Mouse (Mus musculus) forebrain, embryonic 14.5 days (tissue): ENCODE measurements at regions not wholly inside any gene's neighbourhood (a gene's known extent, or its start where the extent isn't known, plus 50 kb on each side); places are given as distances from the start of the nearest gene placed in this dataset.
A peak's percentile ranks its signal among the peaks of the same experiment; 100 is the strongest.

Experiments
- ATAC-seq: fragments of 200-750 bp; cut with Nextera tagmentation; 2 replicates; pipeline ENCODE4 v1.8.0; 2017; ENCODE audit warnings: mild to moderate bottlenecking, moderate library complexity
- DNase-seq: peaks from one replicate; pipeline ENCODE4 v3.0.0-alpha.2; 2015; ENCODE audit warnings: low spot score
- H3K27ac ChIP-seq: fragments of 300-500 bp; sonication (generic); 2 replicates; pipeline ENCODE4 v1.5.1; 2014; ENCODE audit warnings: low read depth, mild to moderate bottlenecking, control low read depth, low read length, moderate library complexity
- H3K27me3 ChIP-seq: fragments of 300-500 bp; sonication (generic); replicated peaks from 2 replicates; pipeline ENCODE4 v1.6.1; 2014; ENCODE audit warnings: low read length, control low read depth, mixed read lengths; ENCODE audit not compliant: control insufficient read depth, insufficient read depth
- H3K36me3 ChIP-seq: fragments of 300-500 bp; sonication (generic); 2 replicates; pipeline ENCODE4 v1.6.1; 2014; ENCODE audit warnings: low read length, control low read depth; ENCODE audit not compliant: control insufficient read depth, insufficient read depth
- H3K4me1 ChIP-seq: fragments of 300-500 bp; sonication (generic); 2 replicates; pipeline ENCODE4 v1.6.1; 2014; ENCODE audit warnings: antibody characterized with exemption, low read length, control low read depth; ENCODE audit not compliant: control insufficient read depth, insufficient read depth
- H3K4me2 ChIP-seq: fragments of 300-500 bp; sonication (generic); 2 replicates; pipeline ENCODE4 v1.6.1; 2014; ENCODE audit warnings: mild to moderate bottlenecking, control low read depth, low read length
- H3K4me3 ChIP-seq: fragments of 300-500 bp; sonication (generic); 2 replicates; pipeline ENCODE4 v1.5.1; 2014; ENCODE audit warnings: low read depth, low read length, control low read depth
- H3K9ac ChIP-seq: fragments of 300-500 bp; sonication (generic); 2 replicates; pipeline ENCODE4 v1.6.1; 2014; ENCODE audit warnings: mild to moderate bottlenecking, low read length, control low read depth, moderate library complexity
- H3K9me3 ChIP-seq: fragments of 300-500 bp; sonication (generic); replicated peaks from 2 replicates; pipeline ENCODE4 v1.6.1; 2016; ENCODE audit warnings: low read length, control low read depth, mixed read lengths; ENCODE audit not compliant: control insufficient read depth
- WGBS: fragments of 180-500 bp; shearing (Covaris S2); extraction: QIAGEN DNeasy Blood & Tissue Kit; methylation state at CpG from one replicate; pipeline ENCODE4 v1.1.7; 2014; 5-methylcytosine and 5-hydroxymethylcytosine counted together

GRCm38 (mm10) chr13:79285478-79285877 lies 1085.9 kb upstream of the Nr2f1 start:
- 4% methylated on average over 2 of the region's 2 CpGs for WGBS
- H3K27ac ChIP-seq: no peak overlapping the region
- no peak overlapping the region for H3K9ac ChIP-seq
- no peak overlapping the region for H3K4me2 ChIP-seq
- no peaks in the 10 kb centered on the region for H3K36me3 ChIP-seq
- ATAC-seq (peak; percentile 69; the same call in 1 of the 2 replicates), DNase-seq (peak; percentile 69)
- H3K4me1 ChIP-seq: no peaks in the 10 kb centered on the region
- no peak overlapping the region for H3K4me3 ChIP-seq
- no peaks in the 10 kb centered on the region for H3K27me3 ChIP-seq
- H3K9me3 ChIP-seq: no peaks in the 10 kb centered on the region

GRCm38 (mm10) chr13:79277714-79278113 lies 1078.2 kb upstream of the Nr2f1 start:
- Histone ChIP-seq H3K27me3 (no peaks in the 10 kb centered on the region), H3K27ac (no peak overlapping the region), H3K4me1 (peaks cover 10% of the 10 kb centered on the region), H3K36me3 (no peaks in the 10 kb centered on the region), H3K4me2 (peak overlapping the region; percentile 12), H3K9ac (0 out of 2 replicates have a peak overlapping the region, but pooled peaks have one; percentile 35), H3K9me3 (no peaks in the 10 kb centered on the region), H3K4me3 (no peak overlapping the region)
- WGBS: 7% methylated on average over 6 of the region's 6 CpGs
- peak; percentile 65 for DNase-seq
- ATAC-seq: peak; percentile 85

DNA sequence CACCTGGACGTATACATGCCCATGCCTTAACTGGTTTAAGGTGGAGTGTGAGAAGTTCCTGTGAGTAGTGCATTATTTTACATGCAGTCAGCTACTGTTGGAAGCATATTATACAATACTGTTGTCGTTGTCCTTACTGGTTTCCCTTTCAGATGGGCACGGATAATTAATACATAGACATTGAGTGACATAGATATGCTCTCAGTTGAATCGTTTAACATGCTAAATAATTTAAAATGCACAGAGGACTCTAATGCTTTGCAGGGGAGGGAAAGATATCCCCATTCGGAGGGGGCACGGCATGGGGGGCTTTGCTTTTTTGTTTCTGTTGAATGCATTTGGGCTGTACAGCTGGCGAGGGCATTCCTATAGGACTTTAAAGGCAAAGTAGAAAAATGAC lies 1077.8 kb upstream of the Nr2f1 start:
- ATAC-seq: peak; percentile 57
- 17% methylated on average over 7 of the region's 7 CpGs for WGBS
- no peak overlapping the region for H3K4me3 ChIP-seq
- H3K27me3 ChIP-seq: no peaks in the 10 kb centered on the region
- H3K36me3 ChIP-seq: no peaks in the 10 kb centered on the region
- H3K27ac ChIP-seq: no peak overlapping the region
- 0 out of 2 replicates have a peak overlapping the region, but pooled peaks have one; percentile 35 for H3K9ac ChIP-seq
- H3K9me3 ChIP-seq: no peaks in the 10 kb centered on the region
- peak overlapping the region; percentile 12 for H3K4me2 ChIP-seq
- peaks cover 10% of the 10 kb centered on the region for H3K4me1 ChIP-seq
- no peak for DNase-seq

- Histone ChIP-seq H3K4me3 (no peak overlapping the region), H3K9me3 (no peaks in the 10 kb centered on the region), H3K27me3 (no peaks in the 10 kb centered on the region), H3K4me1 (no peaks in the 10 kb centered on the region), H3K4me2 (no peak overlapping the region), H3K27ac (no peak overlapping the region; the same call in 1 of the 2 replicates), H3K36me3 (no peaks in the 10 kb centered on the region), H3K9ac (no peak overlapping the region)
- DNase-seq: peak; percentile 32
- no peak for ATAC-seq
- WGBS: 58% methylated on average over 5 of the region's 5 CpGs
These were observed 1055.8 kb upstream of the Nr2f1 start for GRCm38 (mm10) chr13:79255362-79255761.

DNA sequence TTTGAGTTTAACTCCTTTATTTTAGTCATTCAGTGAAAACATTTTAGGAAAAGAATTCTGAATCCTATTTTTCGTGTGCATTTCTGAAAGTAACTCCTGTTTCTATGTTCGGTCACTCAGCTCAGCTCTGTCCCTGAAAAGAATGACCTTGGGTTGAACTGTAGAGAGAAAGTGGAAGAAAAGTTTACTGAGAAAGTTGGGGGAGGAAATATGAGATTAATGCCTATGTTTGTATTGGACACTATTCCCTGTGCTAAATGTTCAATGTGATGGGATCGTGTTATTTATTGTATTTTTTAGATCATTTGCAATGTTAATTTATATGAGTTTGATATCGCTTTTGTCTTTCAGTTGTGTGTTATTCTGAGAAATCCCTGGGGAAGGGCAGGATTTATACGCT lies 1052.8 kb upstream of the Nr2f1 start:
- no peaks in the 10 kb centered on the region for H3K4me1 ChIP-seq
- no peak for ATAC-seq
- H3K27ac ChIP-seq: no peak overlapping the region
- DNase-seq: no peak
- no peaks in the 10 kb centered on the region for H3K9me3 ChIP-seq
- H3K4me2 ChIP-seq: no peak overlapping the region
- H3K4me3 ChIP-seq: no peak overlapping the region
- H3K27me3 ChIP-seq: no peaks in the 10 kb centered on the region
- no peak overlapping the region for H3K9ac ChIP-seq
- WGBS: 24% methylated on average over 5 of the region's 5 CpGs
- no peaks in the 10 kb centered on the region for H3K36me3 ChIP-seq

- H3K4me3 ChIP-seq: no peak overlapping the region
- H3K9ac ChIP-seq: no peak overlapping the region
- no peak overlapping the region for H3K27ac ChIP-seq
- no peaks in the 10 kb centered on the region for H3K9me3 ChIP-seq
- peak; percentile 46; the same call in 1 of the 2 replicates for ATAC-seq
- no peaks in the 10 kb centered on the region for H3K27me3 ChIP-seq
- H3K36me3 ChIP-seq: no peaks in the 10 kb centered on the region
- DNase-seq: peak; percentile 25
- 36% methylated on average over 1 of the region's 1 CpGs for WGBS
- H3K4me2 ChIP-seq: no peak overlapping the region
- H3K4me1 ChIP-seq: no peaks in the 10 kb centered on the region
These were observed 1051.7 kb upstream of the Nr2f1 start for GRCm38 (mm10) chr13:79251269-79251668.
